Mouse (Mus musculus): Measurements from ENCODE around the gene Rorc. TPM values are rescaled to one million over a fixed set of nuclear protein-coding genes. Genes with fewer than 3 reads are reported as not detected.

Gene Rorc
- total RNA-seq (2012; rRNA removed), result 0.21 TPM in 1 of 2 replicates, not detected in the other

- H3K9ac ChIP-seq (ENCODE audit: insufficient read depth, low read depth, low read length, poor library complexity, severe bottlenecking), result no peak within 1 kb of the TSS
Measured at GRCm38 (mm10) chr3:94372641-94373040, at the start of gene Rorc. Gene Rorc (plus strand): TSS chr3:94372794.

DNA sequence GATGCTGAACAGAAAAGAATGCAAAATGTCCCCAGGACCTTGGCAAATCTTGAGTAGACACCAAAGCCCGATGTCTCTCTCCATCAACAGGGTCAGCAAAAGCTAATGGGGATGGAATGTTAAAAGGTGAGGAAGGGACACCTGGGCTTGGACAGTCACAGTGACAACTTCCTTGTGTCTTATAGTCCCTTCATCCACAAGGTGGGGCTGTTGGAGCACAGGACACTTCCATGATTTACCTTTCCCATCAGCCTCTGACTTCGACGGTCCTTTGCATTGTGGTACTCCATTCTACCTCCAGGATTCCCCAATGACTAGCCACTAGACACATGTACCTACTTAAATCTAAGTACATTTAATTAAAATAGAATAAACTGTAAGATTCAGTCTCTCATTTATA lies 43.9 kb upstream of the Rorc start:
- H3K9me3 ChIP-seq (ENCODE audit: control insufficient read depth, insufficient read depth, low read depth, low read length), result no peaks in the 10 kb centered on the region
- H3K27ac ChIP-seq (ENCODE audit: insufficient read depth, low read depth, low read length, poor library complexity, severe bottlenecking), result no peak overlapping the region
- H3K36me3 ChIP-seq (ENCODE audit: control insufficient read depth, insufficient read depth, low read length, poor library complexity, severe bottlenecking), result no peaks in the 10 kb centered on the region
- no peak for DNase-seq (ENCODE audit: low read depth, low spot score)
- H3K4me3 ChIP-seq (ENCODE audit: insufficient read depth in 1 of 2, low read depth in 1 of 2, low read length in 2 of 2, poor library complexity in 1 of 2, severe bottlenecking in 1 of 2), result no peak overlapping the region
- no peak overlapping the region for H3K9ac ChIP-seq (ENCODE audit: insufficient read depth, low read depth, low read length, poor library complexity, severe bottlenecking)
- in situ Hi-C loops (cut with MboI; ENCODE audit: low sequenced_read_pairs in 2 of 2, unreplicated experiment in 2 of 2), result no loop called here
- TF ChIP-seq MAFK (IDR thresholded peaks at IDR 0.05; ENCODE audit: insufficient read depth, low read depth, low read length), result no peak
- no peak for TF ChIP-seq CHD2 (IDR thresholded peaks at IDR 0.05; ENCODE audit: low read depth, low read length)
- no peak for TF ChIP-seq HCFC1 (IDR thresholded peaks at IDR 0.05; ENCODE audit: borderline replicate concordance, insufficient read depth, low read length)
- TF ChIP-seq ZC3H11A (IDR thresholded peaks at IDR 0.05; ENCODE audit: borderline replicate concordance, low read depth, low read length), result no peak
- no peak for TF ChIP-seq ZNF384 (IDR thresholded peaks at IDR 0.05; ENCODE audit: low read depth, low read length)
- H3K4me1 ChIP-seq (ENCODE audit: control insufficient read depth in 2 of 2, insufficient read depth in 2 of 2, low read length in 2 of 2, poor library complexity in 1 of 2), result no peaks in the 10 kb centered on the region

More at GRCm38 (mm10) chr3:94372641-94373040, at the start of gene Rorc:
- TF ChIP-seq ZNF384 (IDR thresholded peaks at IDR 0.05; ENCODE audit: low read depth, low read length), result no peak
- no peak for TF ChIP-seq CHD2 (IDR thresholded peaks at IDR 0.05; ENCODE audit: low read depth, low read length)
- TF ChIP-seq HCFC1 (IDR thresholded peaks at IDR 0.05; ENCODE audit: borderline replicate concordance, insufficient read depth, low read length), result no peak
- no peak for TF ChIP-seq ZC3H11A (IDR thresholded peaks at IDR 0.05; ENCODE audit: borderline replicate concordance, low read depth, low read length)
- TF ChIP-seq MAFK (IDR thresholded peaks at IDR 0.05; ENCODE audit: insufficient read depth, low read depth, low read length), result no peak
- Histone ChIP-seq H3K4me1 (ENCODE audit: control insufficient read depth in 2 of 2, insufficient read depth in 2 of 2, low read length in 2 of 2, poor library complexity in 1 of 2) (peaks cover 0 to 17% of the 10 kb centered on the region in 2 experiments; a peak in 3 of 4 replicates), H3K9me3 (ENCODE audit: control insufficient read depth, insufficient read depth, low read depth, low read length) (no peaks in the 10 kb centered on the region), H3K27ac (ENCODE audit: insufficient read depth, low read depth, low read length, poor library complexity, severe bottlenecking) (no peak within 1 kb of the TSS), H3K36me3 (ENCODE audit: control insufficient read depth, insufficient read depth, low read length, poor library complexity, severe bottlenecking) (no peaks in the 10 kb centered on the region), H3K4me3 (ENCODE audit: insufficient read depth in 1 of 2, low read depth in 1 of 2, low read length in 2 of 2, poor library complexity in 1 of 2, severe bottlenecking in 1 of 2) (peak within 1 kb of the TSS; percentile 43 to 44; a peak in 3 of 4 replicates)
- no peak for DNase-seq (ENCODE audit: low read depth, low spot score)
- in situ Hi-C loops (cut with MboI; ENCODE audit: low sequenced_read_pairs in 2 of 2, unreplicated experiment in 2 of 2), result no loop called here

DNA sequence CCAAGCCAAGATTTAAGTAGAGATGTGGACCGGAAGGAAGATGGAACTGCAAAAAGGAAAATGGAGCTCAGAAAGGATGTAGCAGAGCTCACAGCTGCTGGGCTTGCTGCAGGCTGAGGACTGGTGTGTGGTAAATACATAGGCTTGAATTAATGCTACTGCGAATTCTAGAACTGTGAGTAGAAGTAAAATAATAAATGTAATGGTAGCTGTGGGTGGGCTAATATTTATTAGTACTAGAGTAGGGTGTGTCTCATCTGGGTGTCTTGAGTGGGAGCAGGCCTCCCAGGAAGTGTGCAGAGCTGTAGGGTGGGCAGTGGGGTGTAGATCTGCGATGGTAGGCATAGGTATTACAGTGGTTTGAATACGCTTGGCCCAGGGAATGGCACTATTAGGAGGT lies 38.2 kb upstream of the Rorc start:
- Histone ChIP-seq H3K4me3 (ENCODE audit: insufficient read depth in 1 of 2, low read depth in 1 of 2, low read length in 2 of 2, poor library complexity in 1 of 2, severe bottlenecking in 1 of 2) (no peak overlapping the region), H3K4me1 (ENCODE audit: control insufficient read depth in 2 of 2, insufficient read depth in 2 of 2, low read length in 2 of 2, poor library complexity in 1 of 2) (peaks cover 0 to 2% of the 10 kb centered on the region in 2 experiments; a peak in 1 of 4 replicates), H3K9ac (ENCODE audit: insufficient read depth, low read depth, low read length, poor library complexity, severe bottlenecking) (no peak overlapping the region), H3K36me3 (ENCODE audit: control insufficient read depth, insufficient read depth, low read length, poor library complexity, severe bottlenecking) (no peaks in the 10 kb centered on the region), H3K27ac (ENCODE audit: insufficient read depth, low read depth, low read length, poor library complexity, severe bottlenecking) (no peak overlapping the region), H3K9me3 (ENCODE audit: control insufficient read depth, insufficient read depth, low read depth, low read length) (no peaks in the 10 kb centered on the region)
- DNase-seq (ENCODE audit: low read depth, low spot score), result no peak
- no peak for TF ChIP-seq ZC3H11A (IDR thresholded peaks at IDR 0.05; ENCODE audit: borderline replicate concordance, low read depth, low read length)
- TF ChIP-seq CHD2 (IDR thresholded peaks at IDR 0.05; ENCODE audit: low read depth, low read length), result no peak
- TF ChIP-seq HCFC1 (IDR thresholded peaks at IDR 0.05; ENCODE audit: borderline replicate concordance, insufficient read depth, low read length), result no peak
- no peak for TF ChIP-seq MAFK (IDR thresholded peaks at IDR 0.05; ENCODE audit: insufficient read depth, low read depth, low read length)
- no peak for TF ChIP-seq ZNF384 (IDR thresholded peaks at IDR 0.05; ENCODE audit: low read depth, low read length)
- in situ Hi-C loops (cut with MboI; ENCODE audit: low sequenced_read_pairs in 2 of 2, unreplicated experiment in 2 of 2), result no loop called here

DNA sequence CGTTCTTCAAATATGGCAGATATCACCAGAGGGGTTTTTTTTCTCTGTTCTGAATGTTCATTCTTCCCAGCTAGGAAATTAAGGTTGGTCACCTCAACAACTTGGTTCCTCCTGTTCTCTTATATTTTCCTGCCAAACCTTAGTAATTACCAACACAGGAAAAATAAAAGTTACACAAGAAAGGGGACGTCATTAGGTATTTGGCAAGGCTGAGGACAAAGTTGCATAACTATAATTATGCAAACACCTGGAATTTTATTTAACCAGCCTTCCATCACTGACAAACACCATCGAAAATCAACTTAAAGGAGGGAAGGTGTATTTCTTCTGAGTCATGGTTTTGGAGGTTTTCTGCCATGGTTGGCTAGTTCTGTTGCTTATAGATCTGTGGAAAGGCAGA lies 34.1 kb upstream of the Rorc start:
- peaks cover 0 to 2% of the 10 kb centered on the region in 2 experiments; a peak in 1 of 4 replicates for H3K4me1 ChIP-seq (ENCODE audit: control insufficient read depth in 2 of 2, insufficient read depth in 2 of 2, low read length in 2 of 2, poor library complexity in 1 of 2)
- H3K4me3 ChIP-seq (ENCODE audit: insufficient read depth in 1 of 2, low read depth in 1 of 2, low read length in 2 of 2, poor library complexity in 1 of 2, severe bottlenecking in 1 of 2), result no peak overlapping the region
- no peaks in the 10 kb centered on the region for H3K9me3 ChIP-seq (ENCODE audit: control insufficient read depth, insufficient read depth, low read depth, low read length)
- no peak for TF ChIP-seq CHD2 (IDR thresholded peaks at IDR 0.05; ENCODE audit: low read depth, low read length)
- TF ChIP-seq HCFC1 (IDR thresholded peaks at IDR 0.05; ENCODE audit: borderline replicate concordance, insufficient read depth, low read length), result no peak
- TF ChIP-seq MAFK (IDR thresholded peaks at IDR 0.05; ENCODE audit: insufficient read depth, low read depth, low read length), result no peak
- TF ChIP-seq ZC3H11A (IDR thresholded peaks at IDR 0.05; ENCODE audit: borderline replicate concordance, low read depth, low read length), result no peak
- TF ChIP-seq ZNF384 (IDR thresholded peaks at IDR 0.05; ENCODE audit: low read depth, low read length), result no peak
- H3K36me3 ChIP-seq (ENCODE audit: control insufficient read depth, insufficient read depth, low read length, poor library complexity, severe bottlenecking), result no peaks in the 10 kb centered on the region
- no peak overlapping the region for H3K9ac ChIP-seq (ENCODE audit: insufficient read depth, low read depth, low read length, poor library complexity, severe bottlenecking)
- H3K27ac ChIP-seq (ENCODE audit: insufficient read depth, low read depth, low read length, poor library complexity, severe bottlenecking), result no peak overlapping the region
- no peak for DNase-seq (ENCODE audit: low read depth, low spot score)
- in situ Hi-C loops (cut with MboI; ENCODE audit: low sequenced_read_pairs in 2 of 2, unreplicated experiment in 2 of 2), result no loop called here
